Mouse (Mus musculus) neural tube, embryonic 13.5 days (tissue): ENCODE data around the gene Yipf2. TPM values are rescaled to one million over a fixed set of nuclear protein-coding genes. Genes with fewer than 3 reads are reported as not detected.
"Not testable (repeated sequence)": the region's sequence is repeated elsewhere in the genome, so short reads cannot be mapped to it uniquely, and the experiment has no call there.

Source experiments
- ATAC-seq: fragments of 200-750 bp; cut with Nextera tagmentation; 2 replicates; pipeline ENCODE4 v1.8.0; 2017; ENCODE audit warnings: low read depth, mild to moderate bottlenecking, moderate TSS enrichment, moderate library complexity
- H3K27ac ChIP-seq: fragments of 300-500 bp; sonication (generic); replicated peaks from 2 replicates; pipeline ENCODE4 v1.5.1; 2015; ENCODE audit warnings: moderate library complexity, mild to moderate bottlenecking, inconsistent platforms
- H3K27me3 ChIP-seq: fragments of 300-500 bp; sonication (generic); 2 replicates; pipeline ENCODE4 v1.6.1; 2015; ENCODE audit warnings: mild to moderate bottlenecking, inconsistent platforms
- H3K36me3 ChIP-seq: fragments of 300-500 bp; sonication (generic); 2 replicates; pipeline ENCODE4 v1.6.1; 2015; ENCODE audit warnings: mild to moderate bottlenecking, inconsistent platforms
- H3K4me1 ChIP-seq: fragments of 300-500 bp; sonication (generic); replicated peaks from 2 replicates; pipeline ENCODE4 v1.6.1; 2015; ENCODE audit warnings: inconsistent platforms
- H3K4me2 ChIP-seq: fragments of 300-500 bp; sonication (generic); 2 replicates; pipeline ENCODE4 v1.6.1; 2015; ENCODE audit warnings: inconsistent platforms, mild to moderate bottlenecking, moderate library complexity
- H3K4me3 ChIP-seq: fragments of 300-500 bp; sonication (generic); 2 replicates; pipeline ENCODE4 v1.5.1; 2015; ENCODE audit warnings: mild to moderate bottlenecking, inconsistent platforms
- H3K9ac ChIP-seq: fragments of 300-500 bp; sonication (generic); 2 replicates; pipeline ENCODE4 v1.6.1; 2015; ENCODE audit warnings: moderate library complexity, mild to moderate bottlenecking, inconsistent platforms
- H3K9me3 ChIP-seq: fragments of 300-500 bp; sonication (generic); 2 replicates; pipeline ENCODE4 v1.6.1; 2016; ENCODE audit warnings: inconsistent platforms
- whole genome bisulfite sequencing: fragments of 180-500 bp; shearing (Covaris S2); methylation state at CpG from one replicate; pipeline ENCODE4 v1.1.7; 2015; 5-methylcytosine and 5-hydroxymethylcytosine counted together
- polyA plus RNA-seq: library from polyadenylated mRNA; unstranded; fragments of >200 nt; fragmentation: Nextera tagmentation; extraction: Ambion mirVana; gene quantifications from 2 replicates; pipeline ENCODE4 v1.2.1, GENCODE M21; 2015

Yipf2 gene
- polyA plus RNA-seq, 1 experiment from 2014 or later: 23.5 TPM

- Histone ChIP-seq H3K4me3 (peak within 1 kb of the TSS; percentile 77), H3K4me2 (peak within 1 kb of the TSS; percentile 88), H3K4me1 (peaks cover 39% of the 10 kb centered on the region), H3K9me3 (no peaks in the 10 kb centered on the region), H3K9ac (peak within 1 kb of the TSS; percentile 95), H3K27me3 (no peaks in the 10 kb centered on the region), H3K27ac (peak within 1 kb of the TSS; percentile 100), H3K36me3 (0 out of 2 replicates have a peak, but pooled peaks cover 3% of the 10 kb centered on the region)
- under 1% methylated on average over 45 of the region's 45 CpGs for WGBS
- peak; percentile 96 for ATAC-seq
Measured at GRCm38 (mm10) chr9:21615617-21616231, 23.1 kb upstream of the Yipf2 start, which contains the start of gene Smarca4. TSS of gene Smarca4 (plus strand) at chr9:21616169.

GRCm38 (mm10) chr9:21614864-21615616 is 22.4 kb upstream of the Yipf2 start:
- Histone ChIP-seq H3K27me3 (no peaks in the 10 kb centered on the region), H3K4me2 (peak overlapping the region; percentile 88), H3K9ac (peak overlapping the region; percentile 75), H3K4me3 (peak overlapping the region; percentile 77), H3K9me3 (no peaks in the 10 kb centered on the region), H3K27ac (peak overlapping the region; percentile 96), H3K4me1 (peaks cover 35% of the 10 kb centered on the region), H3K36me3 (0 out of 2 replicates have a peak, but pooled peaks cover 3% of the 10 kb centered on the region)
- 72% methylated on average over 15 of the region's 15 CpGs for WGBS
- ATAC-seq: no peak

DNA sequence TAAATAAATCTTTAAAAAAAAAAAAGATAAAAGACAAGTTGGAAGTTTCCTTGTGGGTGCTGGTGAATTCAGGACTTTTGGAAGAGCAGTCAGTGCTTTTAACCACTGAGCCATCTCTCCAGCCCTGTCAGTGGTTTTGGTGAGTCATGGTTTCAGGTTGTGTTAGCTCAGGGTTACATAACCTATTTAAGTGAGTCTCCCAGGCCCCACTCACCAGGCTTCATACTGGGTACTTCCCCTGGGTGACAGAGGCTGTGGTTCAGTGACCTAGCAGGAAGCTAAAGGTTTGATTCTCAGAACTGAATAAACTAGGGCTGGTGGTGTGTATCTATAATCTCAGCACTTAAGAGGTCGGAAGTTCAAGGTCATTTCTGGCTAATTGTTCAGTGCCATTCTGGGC is 17.2 kb upstream of the Yipf2 start:
- H3K4me1 ChIP-seq: peaks cover 2% of the 10 kb centered on the region; the same call in 1 of the 2 replicates
- no peak for ATAC-seq
- H3K9ac ChIP-seq: no peak overlapping the region
- no peaks in the 10 kb centered on the region for H3K9me3 ChIP-seq
- no peak overlapping the region for H3K4me3 ChIP-seq
- no peaks in the 10 kb centered on the region for H3K27me3 ChIP-seq
- H3K36me3 ChIP-seq: no peaks in the 10 kb centered on the region
- H3K4me2 ChIP-seq: no peak overlapping the region
- WGBS: 95% methylated on average over 1 of the region's 1 CpGs
- H3K27ac ChIP-seq: no peak overlapping the region

DNA sequence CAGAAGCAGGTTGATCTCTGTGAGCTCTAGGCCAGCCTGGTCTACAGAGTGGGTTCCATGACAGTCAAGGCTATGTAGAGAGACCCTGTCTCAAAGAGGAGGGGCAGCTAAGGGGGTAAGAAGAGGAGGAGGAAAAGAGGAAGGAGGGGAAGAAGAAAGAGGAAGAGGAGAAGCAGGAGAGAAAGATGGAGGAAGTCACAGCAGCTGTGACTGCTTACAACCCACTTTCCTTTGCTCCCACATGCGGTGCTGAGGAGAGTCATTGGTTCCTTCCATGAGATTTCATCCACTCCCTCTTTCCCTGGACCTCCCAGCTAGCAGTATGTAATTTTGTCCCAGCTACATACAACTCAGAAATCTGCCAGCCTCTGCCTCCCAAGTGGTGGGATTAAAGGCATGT is 14.0 kb upstream of the Yipf2 start:
- 78% methylated on average over 1 of the region's 1 CpGs for WGBS
- Histone ChIP-seq H3K9ac (no peak overlapping the region), H3K36me3 (no peaks in the 10 kb centered on the region), H3K9me3 (no peaks in the 10 kb centered on the region), H3K27ac (no peak overlapping the region), H3K4me1 (no peaks in the 10 kb centered on the region; the same call in 1 of the 2 replicates), H3K4me3 (no peak overlapping the region), H3K4me2 (no peak overlapping the region), H3K27me3 (no peaks in the 10 kb centered on the region)
- no peak for ATAC-seq

DNA sequence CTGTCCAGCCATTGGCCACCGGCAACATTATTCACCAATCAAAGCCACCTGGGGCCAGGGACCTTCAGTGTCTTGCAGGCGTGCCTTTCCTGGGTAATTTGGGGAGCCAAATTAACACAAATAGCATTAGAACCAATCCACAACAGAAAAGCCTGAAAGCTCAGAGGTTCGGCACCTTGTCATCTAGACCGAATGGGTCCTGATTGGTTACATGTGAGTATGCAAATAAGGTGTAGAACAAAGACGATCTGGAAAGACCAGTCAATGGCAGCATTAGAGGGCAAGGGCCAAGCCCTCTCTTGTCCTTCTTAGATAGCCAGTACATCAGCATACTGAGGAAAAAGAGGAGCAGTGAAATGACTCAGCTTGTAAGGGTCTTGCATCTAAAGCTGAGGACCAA is 13.2 kb upstream of the Yipf2 start:
- H3K27me3 ChIP-seq: no peaks in the 10 kb centered on the region
- no peak for ATAC-seq
- no peaks in the 10 kb centered on the region for H3K36me3 ChIP-seq
- 70% methylated on average over 5 of the region's 5 CpGs for WGBS
- no peaks in the 10 kb centered on the region; the same call in 1 of the 2 replicates for H3K4me1 ChIP-seq
- H3K27ac ChIP-seq: no peak overlapping the region
- no peaks in the 10 kb centered on the region for H3K9me3 ChIP-seq
- H3K9ac ChIP-seq: no peak overlapping the region
- no peak overlapping the region for H3K4me3 ChIP-seq
- H3K4me2 ChIP-seq: no peak overlapping the region

DNA sequence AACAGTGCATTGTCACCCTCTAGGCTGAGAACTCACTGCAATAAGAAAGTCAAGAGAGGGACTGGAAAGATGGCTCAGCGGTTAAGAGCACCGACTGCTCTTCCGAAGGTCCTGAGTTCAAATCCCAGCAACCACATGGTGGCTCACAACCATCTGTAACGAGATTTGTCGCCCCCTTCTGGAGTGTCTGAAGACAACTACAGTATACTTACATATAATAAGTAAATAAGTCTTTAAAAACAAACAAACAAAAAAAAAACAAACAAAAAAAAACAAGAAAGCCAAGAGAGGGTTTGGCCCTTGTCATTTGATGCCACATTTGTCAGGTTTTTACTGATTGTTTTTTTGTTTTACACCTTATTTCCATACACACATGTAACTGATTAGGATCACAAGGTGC is 11.5 kb upstream of the Yipf2 start:
- WGBS: 70% methylated on average over 5 of the region's 5 CpGs
- Histone ChIP-seq H3K4me1 (no peaks in the 10 kb centered on the region; the same call in 1 of the 2 replicates), H3K27ac (no peak overlapping the region), H3K4me3 (no peak overlapping the region), H3K4me2 (no peak overlapping the region), H3K9me3 (no peaks in the 10 kb centered on the region), H3K36me3 (no peaks in the 10 kb centered on the region), H3K27me3 (no peaks in the 10 kb centered on the region), H3K9ac (no peak overlapping the region)
- ATAC-seq: no peak

- no peak overlapping the region for H3K9ac ChIP-seq
- no peak overlapping the region for H3K27ac ChIP-seq
- no peak overlapping the region for H3K4me3 ChIP-seq
- H3K36me3 ChIP-seq: peaks cover 6% of the 10 kb centered on the region; the same call in 1 of the 2 replicates
- H3K4me1 ChIP-seq: no peaks in the 10 kb centered on the region; the same call in 1 of the 2 replicates
- H3K4me2 ChIP-seq: no peak overlapping the region
- H3K27me3 ChIP-seq: no peaks in the 10 kb centered on the region
- ATAC-seq: peak; percentile 70
- no peaks in the 10 kb centered on the region for H3K9me3 ChIP-seq
- WGBS: 50% methylated on average over 10 of the region's 10 CpGs
Measured at GRCm38 (mm10) chr9:21601722-21602399, 9.2 kb upstream of the Yipf2 start.

- H3K36me3 ChIP-seq: peaks cover 12% of the 10 kb centered on the region
- H3K9me3 ChIP-seq: no peaks in the 10 kb centered on the region
- WGBS: 82% methylated on average over 2 of the region's 2 CpGs
- H3K4me2 ChIP-seq: no peak overlapping the region
- no peak overlapping the region for H3K27ac ChIP-seq
- no peak overlapping the region for H3K4me3 ChIP-seq
- no peaks in the 10 kb centered on the region for H3K27me3 ChIP-seq
- H3K4me1 ChIP-seq: no peaks in the 10 kb centered on the region; the same call in 1 of the 2 replicates
- no peak overlapping the region for H3K9ac ChIP-seq
- ATAC-seq: no peak
Measured at GRCm38 (mm10) chr9:21601073-21601472, 8.4 kb upstream of the Yipf2 start.

DNA sequence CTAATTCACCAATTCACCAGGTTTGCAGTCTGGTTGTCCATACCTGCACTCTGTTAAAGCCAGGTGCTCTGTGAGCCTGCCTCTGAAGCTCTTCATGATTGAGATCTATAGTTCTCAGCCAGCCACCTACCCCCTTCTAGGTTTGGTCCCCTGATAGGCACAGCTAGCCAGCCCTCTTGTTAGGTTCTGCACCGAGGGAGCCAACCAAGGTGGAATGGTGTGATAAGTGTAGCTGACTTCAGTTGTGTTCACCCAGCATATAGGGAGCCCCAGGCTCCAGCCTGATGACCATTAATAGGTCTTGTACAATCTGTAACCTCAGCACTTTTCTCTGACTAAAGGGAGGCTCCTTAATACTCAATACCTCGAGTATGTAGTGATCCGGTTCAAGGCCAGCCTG is 7.6 kb upstream of the Yipf2 start:
- 77% methylated on average over 3 of the region's 3 CpGs for WGBS
- Histone ChIP-seq H3K4me3 (no peak overlapping the region), H3K9ac (no peak overlapping the region), H3K27ac (no peak overlapping the region), H3K4me2 (no peak overlapping the region), H3K9me3 (no peaks in the 10 kb centered on the region), H3K4me1 (peaks cover 4% of the 10 kb centered on the region), H3K27me3 (no peaks in the 10 kb centered on the region), H3K36me3 (peaks cover 20% of the 10 kb centered on the region)
- no peak for ATAC-seq

- Histone ChIP-seq H3K27ac (no peak overlapping the region), H3K4me1 (peaks cover 23% of the 10 kb centered on the region), H3K36me3 (peaks cover 26% of the 10 kb centered on the region), H3K9ac (no peak overlapping the region), H3K27me3 (no peaks in the 10 kb centered on the region), H3K4me2 (no peak overlapping the region), H3K9me3 (no peaks in the 10 kb centered on the region), H3K4me3 (no peak overlapping the region)
- WGBS: 29% methylated on average over 2 of the region's 2 CpGs
- no peak for ATAC-seq
Measured at GRCm38 (mm10) chr9:21598198-21598597, 5.6 kb upstream of the Yipf2 start.

GRCm38 (mm10) chr9:21594838-21595237 is 2.2 kb upstream of the Yipf2 start:
- no peak overlapping the region for H3K27ac ChIP-seq
- ATAC-seq: no peak
- no peak overlapping the region for H3K4me3 ChIP-seq
- H3K4me1 ChIP-seq: peaks cover 39% of the 10 kb centered on the region
- H3K27me3 ChIP-seq: no peaks in the 10 kb centered on the region
- 88% methylated on average over 2 of the region's 2 CpGs for whole genome bisulfite sequencing
- no peaks in the 10 kb centered on the region for H3K9me3 ChIP-seq
- H3K36me3 ChIP-seq: peaks cover 39% of the 10 kb centered on the region
- H3K4me2 ChIP-seq: peak overlapping the region; percentile 98
- peak overlapping the region; percentile 90; the same call in 1 of the 2 replicates for H3K9ac ChIP-seq

- H3K9me3 ChIP-seq, H3K27me3 ChIP-seq, H3K27ac ChIP-seq, ATAC-seq: not testable (repeated sequence)
- H3K4me1 ChIP-seq: peaks cover 39% of the 10 kb centered on the region
- peak overlapping the region; percentile 90 for H3K9ac ChIP-seq
- peak overlapping the region; percentile 99 for H3K4me3 ChIP-seq
- 94% methylated on average over 8 of the region's 8 CpGs for WGBS
- peaks cover 44% of the 10 kb centered on the region for H3K36me3 ChIP-seq
- peak overlapping the region; percentile 98 for H3K4me2 ChIP-seq
Measured at GRCm38 (mm10) chr9:21594350-21594749, 1.7 kb upstream of the Yipf2 start.
